Mouse (Mus musculus): ENCODE data around the gene Sstr4. TPM values are rescaled to one million over a fixed set of nuclear protein-coding genes. Genes with fewer than 3 reads are reported as not detected.
A peak's percentile ranks its signal among the peaks of the same experiment; 100 is the strongest.

Gene Sstr4
- polyA plus RNA-seq, 1 experiment from 2014 or later: 0.43 TPM

DNA sequence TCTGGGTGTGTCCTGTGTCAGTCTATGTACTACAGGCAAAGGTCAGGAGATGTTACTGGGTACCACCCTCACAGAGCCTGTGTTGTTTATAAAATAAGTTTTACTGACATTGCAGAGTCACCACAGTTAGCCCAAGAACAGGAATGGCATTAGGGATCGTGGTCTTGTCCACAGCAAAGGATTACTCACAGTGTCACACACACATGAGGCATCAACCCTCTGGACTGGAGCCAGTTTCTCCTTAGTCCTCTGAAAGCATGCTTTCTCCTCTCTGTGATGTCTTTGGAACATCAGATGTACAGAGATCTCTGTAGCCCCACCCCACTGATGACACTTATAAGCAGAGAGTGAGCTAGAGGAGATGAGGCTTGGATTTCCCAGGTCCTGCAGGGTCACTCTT is 7.1 kb downstream of the Sstr4 start:
- 75% methylated on average over 1 of the region's 1 CpGs for WGBS
- DNase-seq (ENCODE audit: low spot score): no peak

DNA sequence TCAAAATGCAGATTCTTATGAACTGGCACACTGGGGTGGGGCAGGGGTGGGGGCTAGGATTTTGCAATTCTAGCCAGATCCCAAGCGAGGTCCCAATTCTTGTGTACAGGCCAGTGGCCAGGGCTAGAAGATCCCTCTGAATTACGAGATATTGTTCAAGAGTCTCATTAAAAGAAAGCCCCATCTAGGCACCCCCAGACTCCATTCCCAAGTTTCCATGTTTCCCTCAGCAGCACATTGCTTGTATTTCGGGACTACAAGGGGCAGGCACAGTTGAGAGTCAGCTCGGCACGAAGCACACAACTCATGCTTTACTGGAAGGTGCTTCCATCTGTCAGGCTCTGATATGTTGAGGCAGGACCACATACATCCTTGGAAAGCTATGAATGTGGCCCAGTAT is 9.8 kb downstream of the Sstr4 start:
- no peak overlapping the region for H3K4me3 ChIP-seq (ENCODE audit: low read depth, low read length)

More for the DNA sequence above, 7.1 kb downstream of the Sstr4 start:
- Histone ChIP-seq H3K9ac (ENCODE audit: low read depth, low read length) (no peak overlapping the region), H3K4me3 (ENCODE audit: low read depth, low read length) (no peak overlapping the region), H3K9me3 (ENCODE audit: control insufficient read depth, low read length) (no peaks in the 10 kb centered on the region), H3K4me1 (replicated peaks; ENCODE audit: control insufficient read depth, insufficient read depth, low read length) (no peaks in the 10 kb centered on the region; the same call in 1 of the 2 replicates), H3K27ac (ENCODE audit: low read depth, low read length) (no peak overlapping the region), H3K36me3 (ENCODE audit: control insufficient read depth, insufficient read depth, low read length) (no peaks in the 10 kb centered on the region), H3K4me2 (no peak overlapping the region), H3K27me3 (replicated peaks; ENCODE audit: control insufficient read depth, insufficient read depth, low read length) (peaks cover 24% of the 10 kb centered on the region)
- ATAC-seq (replicated peaks; ENCODE audit: low FRiP score): no peak

DNA sequence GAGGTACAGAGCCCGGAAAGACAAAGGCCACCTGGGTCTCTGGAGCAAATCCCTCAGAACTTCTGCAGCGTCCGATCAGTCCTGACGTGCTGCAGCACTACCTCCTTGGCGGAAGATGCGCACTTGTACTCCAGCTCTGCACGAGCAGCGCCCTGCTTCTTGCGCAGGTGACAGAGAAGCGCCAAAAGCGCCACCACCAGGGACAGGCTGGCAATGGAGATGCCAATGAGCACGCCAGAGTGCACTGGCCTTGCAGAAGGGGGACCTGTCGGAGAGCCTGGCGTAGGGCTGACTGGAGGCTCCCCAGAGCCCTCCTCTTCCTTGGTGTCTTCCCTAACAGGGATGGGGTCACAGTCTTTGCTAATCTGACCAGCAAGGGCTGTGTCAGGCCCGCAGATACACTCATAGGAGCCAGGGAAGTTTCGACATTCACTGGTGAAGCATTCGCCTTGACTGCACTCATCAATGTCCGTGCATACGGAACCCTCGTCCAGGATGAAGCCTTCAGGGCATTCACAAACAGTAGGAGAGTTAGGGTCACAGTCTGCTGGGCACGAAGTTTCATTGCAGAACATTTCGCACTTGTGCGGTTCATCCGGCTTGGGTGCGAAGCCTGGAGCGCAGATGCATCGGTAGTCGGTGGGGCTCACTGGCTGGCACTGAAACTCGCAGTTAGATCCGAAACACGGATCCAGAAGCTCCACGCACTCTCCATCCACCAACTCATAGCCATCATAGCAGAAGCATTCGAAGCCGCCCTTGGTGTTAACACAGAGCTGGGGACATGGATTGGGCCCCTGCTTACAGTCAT is 11.2 kb downstream of the Sstr4 start:
- no peak for ATAC-seq (replicated peaks; ENCODE audit: low FRiP score)
- peak; percentile 43 for DNase-seq (ENCODE audit: low spot score)
- H3K27ac ChIP-seq (ENCODE audit: low read depth, low read length): no peak overlapping the region
- H3K27me3 ChIP-seq (replicated peaks; ENCODE audit: control insufficient read depth, insufficient read depth, low read length): peaks cover 31% of the 10 kb centered on the region
- peak overlapping the region; percentile 44 for H3K4me3 ChIP-seq (ENCODE audit: low read depth, low read length)
- no peaks in the 10 kb centered on the region for H3K9me3 ChIP-seq (ENCODE audit: control insufficient read depth, low read length)
- H3K9ac ChIP-seq (ENCODE audit: low read depth, low read length): no peak overlapping the region
- no peaks in the 10 kb centered on the region for H3K36me3 ChIP-seq (ENCODE audit: control insufficient read depth, insufficient read depth, low read length)
- WGBS: 20% methylated on average over 34 of the region's 34 CpGs
- peak overlapping the region; percentile 69 for H3K4me2 ChIP-seq
- H3K4me1 ChIP-seq (replicated peaks; ENCODE audit: control insufficient read depth, insufficient read depth, low read length): peaks cover 5% of the 10 kb centered on the region

More for the DNA sequence above, 9.8 kb downstream of the Sstr4 start:
- Histone ChIP-seq H3K4me2 (peak overlapping the region; percentile 16; the same call in 1 of the 2 replicates), H3K9me3 (ENCODE audit: control insufficient read depth, low read length) (no peaks in the 10 kb centered on the region), H3K27me3 (replicated peaks; ENCODE audit: control insufficient read depth, insufficient read depth, low read length) (peaks cover 31% of the 10 kb centered on the region), H3K4me1 (replicated peaks; ENCODE audit: control insufficient read depth, insufficient read depth, low read length) (peaks cover 5% of the 10 kb centered on the region), H3K27ac (ENCODE audit: low read depth, low read length) (no peak overlapping the region), H3K36me3 (ENCODE audit: control insufficient read depth, insufficient read depth, low read length) (no peaks in the 10 kb centered on the region), H3K9ac (ENCODE audit: low read depth, low read length) (no peak overlapping the region)
- no peak for ATAC-seq (replicated peaks; ENCODE audit: low FRiP score)
- DNase-seq (ENCODE audit: low spot score): no peak
- WGBS: 64% methylated on average over 5 of the region's 5 CpGs

DNA sequence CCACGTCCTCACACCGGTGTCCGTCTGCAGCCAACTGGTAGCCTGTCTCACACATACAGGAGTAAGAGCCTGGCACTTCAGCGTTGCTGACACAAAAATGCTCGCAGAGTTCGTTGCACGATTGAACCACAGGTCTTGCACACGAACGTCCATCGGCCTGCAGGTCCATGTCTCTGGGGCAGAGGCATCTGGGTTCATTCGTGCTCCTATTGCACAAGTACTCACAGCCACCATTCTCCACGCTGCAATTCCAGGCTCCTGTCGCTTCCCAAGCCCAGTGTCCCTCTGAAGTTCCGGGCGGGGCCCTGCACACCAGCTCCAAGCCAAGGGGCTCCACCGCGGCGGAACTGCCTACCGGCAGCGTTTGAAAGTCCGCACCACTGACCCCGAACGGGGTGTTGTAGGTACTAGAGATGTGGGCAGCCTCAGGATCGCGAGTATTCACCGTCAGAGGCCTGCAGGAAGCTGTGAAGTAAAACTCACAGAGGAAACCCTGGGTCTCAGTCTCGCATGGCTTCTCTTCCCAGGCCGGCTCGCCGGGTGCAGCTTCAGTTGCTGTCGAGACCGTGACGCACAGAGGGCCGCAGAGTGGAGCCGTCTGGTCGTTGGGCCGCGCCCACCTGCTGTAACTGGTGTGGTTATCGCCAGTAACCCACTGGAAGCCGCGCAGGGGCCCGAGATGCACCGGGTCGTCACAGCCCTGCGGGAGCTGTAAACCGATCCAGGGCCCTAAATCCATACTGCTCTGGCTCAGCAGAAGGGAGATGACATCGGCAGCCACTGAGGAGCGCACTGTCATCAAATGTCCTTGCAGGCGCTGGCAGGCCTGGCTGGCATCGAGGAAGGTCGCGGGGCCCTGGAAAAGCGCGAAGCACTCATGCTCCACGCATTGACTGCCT is 12.1 kb downstream of the Sstr4 start:
- peak; percentile 33 for ATAC-seq (replicated peaks; ENCODE audit: low FRiP score)
- 4% methylated on average over 55 of the region's 55 CpGs for WGBS
- peak overlapping the region; percentile 44 for H3K4me3 ChIP-seq (ENCODE audit: low read depth, low read length)
- peaks cover 31% of the 10 kb centered on the region for H3K27me3 ChIP-seq (replicated peaks; ENCODE audit: control insufficient read depth, insufficient read depth, low read length)
- H3K4me1 ChIP-seq (replicated peaks; ENCODE audit: control insufficient read depth, insufficient read depth, low read length): peaks cover 5% of the 10 kb centered on the region
- peak overlapping the region; percentile 69 for H3K4me2 ChIP-seq
- no peaks in the 10 kb centered on the region for H3K36me3 ChIP-seq (ENCODE audit: control insufficient read depth, insufficient read depth, low read length)
- DNase-seq (ENCODE audit: low spot score): peak; percentile 65
- H3K9me3 ChIP-seq (ENCODE audit: control insufficient read depth, low read length): no peaks in the 10 kb centered on the region
- no peak overlapping the region for H3K27ac ChIP-seq (ENCODE audit: low read depth, low read length)
- H3K9ac ChIP-seq (ENCODE audit: low read depth, low read length): peak overlapping the region; percentile 40; the same call in 1 of the 2 replicates

DNA sequence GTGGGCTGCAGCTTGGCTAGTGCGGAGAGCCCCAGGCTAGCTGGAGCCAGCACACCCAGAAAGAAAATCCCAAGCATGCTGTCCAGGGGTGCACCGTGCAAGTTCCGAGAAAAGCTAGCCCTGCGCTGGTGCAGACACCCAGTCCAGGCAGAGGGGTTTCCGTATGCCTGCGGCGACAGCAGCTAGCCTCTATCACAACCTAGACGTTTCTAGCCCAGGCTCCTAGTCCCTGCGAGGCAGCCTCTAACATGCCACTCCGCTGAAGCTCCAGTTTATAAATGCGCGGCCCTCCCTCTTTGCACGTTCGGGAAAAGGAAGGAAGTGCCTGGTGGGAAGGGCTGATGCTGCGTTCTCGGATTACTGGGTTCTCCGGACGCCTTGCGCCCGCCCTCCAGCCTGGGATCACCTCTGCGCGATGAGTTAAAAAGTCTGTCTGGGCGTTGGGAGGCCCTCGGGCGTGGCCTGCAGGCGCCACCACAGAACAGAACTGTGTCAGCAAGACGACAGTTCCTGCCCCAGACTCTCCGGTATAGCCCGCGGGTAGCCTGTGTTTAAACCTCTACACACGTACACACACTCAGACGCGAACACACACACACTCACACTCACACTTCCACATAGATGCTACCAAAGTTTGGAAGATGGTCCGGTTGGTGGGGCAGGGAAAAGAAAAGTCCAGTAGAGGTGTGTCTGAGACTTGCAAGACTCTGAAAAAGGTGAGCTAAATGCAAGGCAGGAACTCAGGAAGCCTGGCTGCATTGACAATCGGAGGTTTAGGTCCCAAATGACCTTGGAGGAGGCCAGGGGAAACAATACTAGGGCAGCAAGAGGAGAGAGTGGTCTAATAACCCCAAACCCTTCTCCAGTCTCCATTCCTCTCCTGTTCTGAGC is 13.0 kb downstream of the Sstr4 start, which contains the start of gene Thbd:
Gene Thbd, minus strand, starts transcription at position 319 of the 891 bp plus-strand sequence.
- WGBS: 2% methylated on average over 35 of the region's 35 CpGs
- Histone ChIP-seq H3K27ac (ENCODE audit: low read depth, low read length) (no peak within 1 kb of the TSS), H3K4me3 (ENCODE audit: low read depth, low read length) (peak within 1 kb of the TSS; percentile 44), H3K36me3 (ENCODE audit: control insufficient read depth, insufficient read depth, low read length) (no peaks in the 10 kb centered on the region), H3K9me3 (ENCODE audit: control insufficient read depth, low read length) (no peaks in the 10 kb centered on the region), H3K27me3 (replicated peaks; ENCODE audit: control insufficient read depth, insufficient read depth, low read length) (peaks cover 31% of the 10 kb centered on the region), H3K9ac (ENCODE audit: low read depth, low read length) (peak within 1 kb of the TSS; percentile 40; the same call in 1 of the 2 replicates), H3K4me2 (peak within 1 kb of the TSS; percentile 69), H3K4me1 (replicated peaks; ENCODE audit: control insufficient read depth, insufficient read depth, low read length) (peaks cover 5% of the 10 kb centered on the region)
- DNase-seq (ENCODE audit: low spot score) (peak; percentile 40), ATAC-seq (replicated peaks; ENCODE audit: low FRiP score) (peak; percentile 74)

DNA sequence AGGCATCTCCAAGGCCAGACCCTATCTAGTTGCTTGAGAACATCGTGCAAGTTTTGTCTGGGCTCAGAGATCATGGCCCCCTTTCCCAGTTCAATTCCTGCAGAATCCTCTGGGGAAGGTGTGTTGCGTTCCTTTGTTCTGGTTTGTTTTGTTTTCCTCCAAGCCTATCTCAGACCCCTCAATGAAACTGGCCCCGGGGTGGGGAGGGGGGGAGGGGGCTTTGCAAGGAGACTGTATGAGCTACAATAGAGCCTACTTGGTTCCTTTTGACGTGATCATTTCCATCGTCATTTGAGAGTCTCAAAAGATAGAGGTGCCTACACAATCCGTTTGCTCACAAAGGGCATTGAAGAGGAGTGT is 13.6 kb downstream of the Sstr4 start:
- Histone ChIP-seq H3K9ac (ENCODE audit: low read depth, low read length) (no peak overlapping the region), H3K36me3 (ENCODE audit: control insufficient read depth, insufficient read depth, low read length) (no peaks in the 10 kb centered on the region), H3K27me3 (replicated peaks; ENCODE audit: control insufficient read depth, insufficient read depth, low read length) (peaks cover 31% of the 10 kb centered on the region), H3K4me2 (peak overlapping the region; percentile 69), H3K9me3 (ENCODE audit: control insufficient read depth, low read length) (no peaks in the 10 kb centered on the region), H3K4me1 (replicated peaks; ENCODE audit: control insufficient read depth, insufficient read depth, low read length) (peaks cover 5% of the 10 kb centered on the region), H3K27ac (ENCODE audit: low read depth, low read length) (no peak overlapping the region), H3K4me3 (ENCODE audit: low read depth, low read length) (no peak overlapping the region)
- DNase-seq (ENCODE audit: low spot score) (no peak), ATAC-seq (replicated peaks; ENCODE audit: low FRiP score) (peak; percentile 4; the same call in 1 of the 2 replicates)
- 14% methylated on average over 6 of the region's 6 CpGs for WGBS

DNA sequence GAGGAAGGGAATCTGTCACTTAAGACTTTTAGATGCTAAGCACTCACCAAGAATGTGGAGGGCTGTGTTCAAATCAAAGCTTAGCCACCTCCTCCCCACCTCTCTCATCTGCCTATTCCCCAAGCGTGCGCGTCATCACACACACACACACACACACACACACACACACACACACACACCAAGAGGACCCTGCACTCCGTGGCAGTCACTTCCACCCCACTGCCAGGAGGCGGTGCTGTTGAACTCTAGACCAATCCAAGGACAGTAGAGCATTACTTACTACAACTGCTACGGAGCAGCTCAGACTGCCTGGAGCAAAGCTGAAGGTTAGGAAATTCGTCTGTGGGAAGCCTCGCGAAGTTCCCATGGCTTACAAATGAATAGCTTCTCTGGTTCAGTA is 14.0 kb downstream of the Sstr4 start:
- H3K36me3 ChIP-seq (ENCODE audit: control insufficient read depth, insufficient read depth, low read length): no peaks in the 10 kb centered on the region
- H3K9me3 ChIP-seq (ENCODE audit: control insufficient read depth, low read length): no peaks in the 10 kb centered on the region
- peaks cover 5% of the 10 kb centered on the region for H3K4me1 ChIP-seq (replicated peaks; ENCODE audit: control insufficient read depth, insufficient read depth, low read length)
- ATAC-seq (replicated peaks; ENCODE audit: low FRiP score) (peak; percentile 80), DNase-seq (ENCODE audit: low spot score) (peak; percentile 50)
- H3K27me3 ChIP-seq (replicated peaks; ENCODE audit: control insufficient read depth, insufficient read depth, low read length): peaks cover 31% of the 10 kb centered on the region
- no peak overlapping the region for H3K27ac ChIP-seq (ENCODE audit: low read depth, low read length)
- no peak overlapping the region for H3K9ac ChIP-seq (ENCODE audit: low read depth, low read length)
- H3K4me2 ChIP-seq: peak overlapping the region; percentile 69
- no peak overlapping the region for H3K4me3 ChIP-seq (ENCODE audit: low read depth, low read length)
- WGBS: 16% methylated on average over 9 of the region's 9 CpGs

DNA sequence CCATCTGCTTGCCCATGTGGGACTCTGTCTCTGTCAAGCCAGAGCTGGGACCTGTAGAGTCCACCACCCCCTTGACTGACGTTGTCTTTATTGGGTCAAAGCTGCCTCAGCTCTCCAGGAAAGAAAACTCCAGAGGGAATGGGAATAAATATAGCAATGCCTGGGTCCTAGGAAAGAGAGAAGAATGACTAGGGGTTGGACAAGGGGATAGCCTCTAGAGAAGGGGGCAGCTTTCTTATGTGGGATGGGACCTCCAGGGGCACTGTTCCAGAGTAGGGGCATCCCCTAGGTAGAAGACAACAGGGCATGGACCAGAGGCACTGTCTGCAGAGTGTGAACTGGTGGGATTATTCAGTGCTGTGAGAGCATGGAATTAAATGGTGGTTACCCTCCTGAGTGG is 14.7 kb downstream of the Sstr4 start:
- H3K36me3 ChIP-seq (ENCODE audit: control insufficient read depth, insufficient read depth, low read length): no peaks in the 10 kb centered on the region
- H3K4me1 ChIP-seq (replicated peaks; ENCODE audit: control insufficient read depth, insufficient read depth, low read length): peaks cover 5% of the 10 kb centered on the region
- H3K4me3 ChIP-seq (ENCODE audit: low read depth, low read length): no peak overlapping the region
- WGBS: 77% methylated on average over 1 of the region's 1 CpGs
- DNase-seq (ENCODE audit: low spot score) (no peak), ATAC-seq (replicated peaks; ENCODE audit: low FRiP score) (no peak)
- peaks cover 31% of the 10 kb centered on the region for H3K27me3 ChIP-seq (replicated peaks; ENCODE audit: control insufficient read depth, insufficient read depth, low read length)
- no peak overlapping the region for H3K4me2 ChIP-seq
- H3K27ac ChIP-seq (ENCODE audit: low read depth, low read length): no peak overlapping the region
- no peak overlapping the region for H3K9ac ChIP-seq (ENCODE audit: low read depth, low read length)
- no peaks in the 10 kb centered on the region for H3K9me3 ChIP-seq (ENCODE audit: control insufficient read depth, low read length)

All from liver, embryonic 11.5 days (tissue).